Mouse (Mus musculus) yolk sac, embryonic 10.5 days (tissue): ENCODE measurements around the gene Pof1b.

Experiments
- DNase-seq: peaks from one replicate; pipeline ENCODE4 v3.0.0-alpha.2; 2017; ENCODE audit warnings: low spot score

The Pof1b gene

GRCm38 (mm10) chrX:112698508-112698907, at the start of gene Pof1b:
Pof1b (minus strand) TSS chrX:112698651.
- DNase-seq, result no peak

- no peak for DNase-seq
Measured at GRCm38 (mm10) chrX:112716587-112716986, 18.1 kb upstream of the Pof1b start.

GRCm38 (mm10) chrX:112694392-112694791, 4.1 kb downstream of the Pof1b start:
- no peak for DNase-seq

GRCm38 (mm10) chrX:112680605-112681004, 17.8 kb downstream of the Pof1b start:
- DNase-seq, result peak; percentile 18

- DNase-seq, result peak; percentile 1
Measured at GRCm38 (mm10) chrX:112675525-112675924, 22.9 kb downstream of the Pof1b start.

- peak; percentile 19 for DNase-seq
Measured at GRCm38 (mm10) chrX:112601306-112602120, 96.9 kb downstream of the Pof1b start.

- peak; percentile 71 for DNase-seq
Measured at GRCm38 (mm10) chrX:112600511-112601305, 97.7 kb downstream of the Pof1b start, which contains the start of gene Zfp711. Zfp711 (plus strand) TSS chrX:112600526.
